Mouse (Mus musculus) neural tube, embryonic 15.5 days (tissue): ENCODE results near the gene Rhbdf2. TPM values are rescaled to one million over a fixed set of nuclear protein-coding genes. Genes with fewer than 3 reads are reported as not detected.

Experiments
- ATAC-seq: fragments of 200-750 bp; cut with Nextera tagmentation; 2 replicates; pipeline ENCODE4 v1.8.0; 2017; ENCODE audit warnings: mild to moderate bottlenecking, moderate TSS enrichment, moderate library complexity; ENCODE audit not compliant: low FRiP score
- H3K27ac ChIP-seq: fragments of 300-500 bp; sonication (generic); replicated peaks from 2 replicates; pipeline ENCODE4 v1.5.1; 2015; ENCODE audit warnings: mild to moderate bottlenecking, inconsistent platforms
- H3K27me3 ChIP-seq: fragments of 300-500 bp; sonication (generic); replicated peaks from 2 replicates; pipeline ENCODE4 v1.6.1; 2015; ENCODE audit warnings: inconsistent platforms
- H3K36me3 ChIP-seq: fragments of 300-500 bp; sonication (generic); 2 replicates; pipeline ENCODE4 v1.6.1; 2015; ENCODE audit warnings: inconsistent platforms
- H3K4me1 ChIP-seq: fragments of 300-500 bp; sonication (generic); 2 replicates; pipeline ENCODE4 v1.6.1; 2015; ENCODE audit warnings: inconsistent platforms
- H3K4me2 ChIP-seq: fragments of 300-500 bp; sonication (generic); 2 replicates; pipeline ENCODE4 v1.6.1; 2015; ENCODE audit warnings: inconsistent platforms, mild to moderate bottlenecking, moderate library complexity
- H3K4me3 ChIP-seq: fragments of 300-500 bp; sonication (generic); replicated peaks from 2 replicates; pipeline ENCODE4 v1.5.1; 2015; ENCODE audit warnings: mild to moderate bottlenecking, inconsistent platforms
- H3K9ac ChIP-seq: fragments of 300-500 bp; sonication (generic); replicated peaks from 2 replicates; pipeline ENCODE4 v1.6.1; 2015; ENCODE audit warnings: mild to moderate bottlenecking, inconsistent platforms
- H3K9me3 ChIP-seq: fragments of 300-500 bp; sonication (generic); replicated peaks from 2 replicates; pipeline ENCODE4 v1.6.1; 2016; ENCODE audit warnings: inconsistent platforms
- WGBS: fragments of 180-500 bp; shearing (Covaris S2); methylation state at CpG from one replicate; pipeline ENCODE4 v1.1.7; 2015; ENCODE audit warnings: mixed read lengths; 5-methylcytosine and 5-hydroxymethylcytosine counted together
- polyA plus RNA-seq: library from polyadenylated mRNA; unstranded; fragments of >200 nt; fragmentation: Nextera tagmentation; extraction: Ambion mirVana; gene quantifications from 2 replicates; pipeline ENCODE4 v1.2.1, GENCODE M21; 2015

The Rhbdf2 gene
- polyA plus RNA-seq, 1 experiment from 2014 or later, result 1.4 TPM

DNA sequence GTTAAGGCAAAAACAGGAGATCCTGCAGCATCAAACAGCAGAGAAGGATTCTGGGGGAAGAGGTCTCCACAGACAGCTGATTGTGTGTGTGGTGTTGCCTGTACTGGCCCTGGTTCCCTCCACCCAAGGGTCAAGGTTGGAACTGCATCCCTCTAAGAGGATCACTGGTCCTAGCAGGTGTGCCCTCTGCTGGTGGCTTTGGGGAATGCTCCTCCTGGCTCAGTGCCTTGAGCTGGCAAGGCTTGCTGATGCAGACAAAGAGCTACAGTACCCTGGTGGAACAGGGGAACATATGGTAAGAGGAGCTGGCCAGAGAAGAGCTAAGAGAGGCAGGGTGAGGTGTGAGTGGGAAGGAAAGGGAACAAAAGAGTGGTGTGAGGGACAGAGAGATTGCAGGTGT is 34.4 kb downstream of the Rhbdf2 start:
- Histone ChIP-seq H3K4me2 (no peak overlapping the region), H3K4me1 (peaks cover 18% of the 10 kb centered on the region), H3K36me3 (no peaks in the 10 kb centered on the region), H3K27me3 (no peaks in the 10 kb centered on the region), H3K4me3 (no peak overlapping the region), H3K27ac (0 out of 2 replicates have a peak overlapping the region, but pooled peaks have one; percentile 45), H3K9me3 (no peaks in the 10 kb centered on the region), H3K9ac (no peak overlapping the region)
- peak; percentile 77 for ATAC-seq

DNA sequence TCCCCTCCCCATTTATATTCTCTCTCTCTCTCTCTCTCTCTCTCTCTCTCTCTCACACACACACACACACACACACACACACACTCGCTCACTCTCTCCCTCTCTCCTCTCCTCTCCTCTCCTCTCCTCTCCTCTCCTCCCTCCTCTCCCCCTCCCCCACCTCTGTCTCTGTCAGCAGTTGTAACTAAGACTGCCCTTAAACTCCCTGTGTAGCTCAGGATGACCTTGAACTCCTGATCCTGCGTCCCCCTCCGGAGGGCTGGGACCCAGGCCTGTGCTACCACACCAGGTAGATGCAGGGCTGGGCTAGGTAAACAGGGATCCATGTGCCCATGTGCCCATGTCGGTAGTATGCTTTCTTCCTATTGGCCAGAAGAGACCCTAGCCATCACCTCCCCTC is 35.2 kb downstream of the Rhbdf2 start:
- Histone ChIP-seq H3K36me3 (no peaks in the 10 kb centered on the region), H3K4me2 (no peak overlapping the region), H3K27me3 (no peaks in the 10 kb centered on the region), H3K9ac (no peak overlapping the region), H3K4me3 (no peak overlapping the region), H3K4me1 (peaks cover 25% of the 10 kb centered on the region), H3K9me3 (no peaks in the 10 kb centered on the region), H3K27ac (no peak overlapping the region)
- no peak for ATAC-seq
- 83% methylated on average over 4 of the region's 4 CpGs for WGBS

DNA sequence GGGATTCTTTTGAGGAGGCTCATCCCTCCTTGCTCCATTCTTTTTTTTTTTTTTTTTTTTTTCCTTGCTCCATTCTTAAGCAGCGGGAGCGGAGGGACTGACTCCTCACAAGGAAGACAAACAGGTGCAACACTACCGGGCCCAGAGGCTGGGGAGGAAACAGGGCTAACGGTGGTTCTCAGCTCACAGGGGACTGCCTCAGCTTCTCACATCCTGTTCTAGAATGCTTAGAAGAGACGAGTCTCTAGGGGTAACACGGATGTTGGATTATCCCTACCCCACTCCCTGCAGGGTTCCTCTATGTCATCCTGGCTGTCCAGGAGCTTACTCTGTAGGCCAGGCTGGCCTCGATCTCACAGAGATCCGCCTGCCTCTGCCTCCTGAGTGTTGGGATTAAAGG is 37.2 kb downstream of the Rhbdf2 start:
- no peak overlapping the region for H3K27ac ChIP-seq

DNA sequence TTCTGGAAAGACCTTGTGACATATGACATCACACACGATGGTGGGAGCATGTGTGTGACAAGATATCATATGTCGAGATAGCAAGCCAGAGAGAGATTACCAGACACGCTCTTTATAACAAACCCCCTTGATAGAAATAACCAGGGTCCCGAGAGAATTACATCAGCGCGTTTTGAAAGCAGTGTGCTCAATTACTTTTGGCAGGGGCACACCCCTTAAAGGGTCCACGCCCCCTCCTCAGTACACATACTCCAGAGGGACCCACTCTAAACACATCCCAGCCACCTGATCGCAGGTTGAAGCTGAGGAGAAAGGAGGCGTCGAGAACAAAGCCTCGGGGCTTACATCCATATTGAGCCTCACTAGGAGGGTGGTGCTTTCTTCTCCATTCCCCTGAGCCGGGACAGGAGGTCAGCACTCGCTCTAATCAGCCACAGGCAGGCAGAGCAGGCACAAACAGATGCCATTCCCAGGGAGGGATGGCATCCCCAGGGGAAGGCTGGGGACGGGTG is 37.7 kb downstream of the Rhbdf2 start:
- ATAC-seq, result no peak
- H3K36me3 ChIP-seq, result no peaks in the 10 kb centered on the region
- peaks cover 26% of the 10 kb centered on the region for H3K4me1 ChIP-seq
- H3K4me3 ChIP-seq, result no peak overlapping the region
- H3K27ac ChIP-seq, result no peak overlapping the region
- H3K27me3 ChIP-seq, result no peaks in the 10 kb centered on the region
- peak overlapping the region; percentile 24 for H3K4me2 ChIP-seq
- 16% methylated on average over 14 of the region's 14 CpGs for WGBS
- H3K9ac ChIP-seq, result no peak overlapping the region
- H3K9me3 ChIP-seq, result no peaks in the 10 kb centered on the region

More for the DNA sequence above, 37.2 kb downstream of the Rhbdf2 start:
- Histone ChIP-seq H3K9ac (no peak overlapping the region), H3K4me2 (peak overlapping the region; percentile 24), H3K27me3 (no peaks in the 10 kb centered on the region), H3K9me3 (no peaks in the 10 kb centered on the region), H3K36me3 (no peaks in the 10 kb centered on the region), H3K4me3 (no peak overlapping the region), H3K4me1 (peaks cover 26% of the 10 kb centered on the region)
- no peak for ATAC-seq
- 60% methylated on average over 8 of the region's 8 CpGs for WGBS

DNA sequence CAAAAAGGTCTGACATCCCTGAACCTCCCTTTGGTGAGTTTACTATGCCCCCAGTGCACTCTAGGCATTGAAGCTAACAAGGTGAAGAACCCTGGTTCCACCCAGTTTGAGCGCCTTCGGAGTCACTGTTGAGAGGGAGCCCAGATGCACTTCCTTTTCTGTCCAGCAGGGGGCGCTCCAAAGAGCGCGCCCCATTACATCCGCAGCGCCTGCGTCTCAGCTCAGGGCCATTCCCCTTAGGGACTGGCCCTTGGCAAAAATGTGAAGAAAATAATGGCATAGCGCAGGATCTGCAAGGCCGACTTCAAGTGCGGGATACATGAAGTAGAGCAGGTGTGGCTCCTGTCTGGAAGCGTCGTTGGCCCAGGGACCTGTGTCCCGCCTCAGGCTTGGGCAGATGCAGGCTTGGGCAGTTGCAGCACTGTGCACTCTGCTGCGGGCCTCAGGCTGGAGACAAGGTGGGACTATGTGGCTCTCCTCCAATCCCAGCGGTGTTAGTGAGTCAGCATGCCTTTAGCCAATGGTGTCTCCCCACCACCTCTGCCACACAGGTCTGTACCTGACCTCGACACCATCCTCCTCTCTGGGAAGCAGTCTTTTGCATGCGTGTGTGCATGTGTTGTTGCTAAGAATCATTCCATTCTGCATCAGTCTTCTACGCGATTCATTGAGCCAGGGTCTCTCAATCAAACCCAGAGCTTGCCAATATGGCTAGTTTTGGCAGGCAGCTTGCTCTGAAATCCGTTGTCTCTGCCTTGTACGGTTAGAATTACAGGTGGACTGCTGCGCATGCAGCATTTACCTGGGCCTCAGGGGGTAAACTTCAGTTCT is 39.8 kb downstream of the Rhbdf2 start:
- 0 out of 2 replicates have a peak overlapping the region, but pooled peaks have one; percentile 13 for H3K27ac ChIP-seq
- H3K36me3 ChIP-seq, result no peaks in the 10 kb centered on the region
- peak overlapping the region; percentile 47 for H3K4me2 ChIP-seq
- ATAC-seq, result peak; percentile 58; the same call in 1 of the 2 replicates
- WGBS, result 19% methylated on average over 23 of the region's 23 CpGs
- no peaks in the 10 kb centered on the region for H3K27me3 ChIP-seq
- no peaks in the 10 kb centered on the region for H3K9me3 ChIP-seq
- peak overlapping the region; percentile 19 for H3K4me3 ChIP-seq
- no peak overlapping the region for H3K9ac ChIP-seq
- H3K4me1 ChIP-seq, result peaks cover 15% of the 10 kb centered on the region

DNA sequence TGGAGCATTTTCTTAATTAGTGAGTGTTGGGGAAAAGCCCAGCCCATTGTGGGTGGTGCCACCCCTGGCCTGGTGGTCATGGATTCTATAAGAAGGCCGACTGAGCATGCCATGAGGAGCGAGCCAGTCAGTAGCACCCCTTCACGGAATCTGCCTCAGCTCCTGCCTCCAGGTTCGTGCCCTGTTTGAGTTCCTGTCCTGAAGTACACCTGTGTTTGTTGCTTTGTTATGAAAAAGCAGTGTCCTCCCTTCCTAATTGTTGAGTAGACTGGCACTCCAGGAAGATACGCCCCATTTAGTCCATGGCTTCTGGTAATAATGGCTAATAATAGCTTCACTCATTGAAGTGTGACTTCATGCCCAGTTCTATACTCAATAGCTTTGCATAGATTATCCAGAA is 40.5 kb downstream of the Rhbdf2 start, which contains the start of gene Aanat:
TSS of gene Aanat (plus strand) at position 123 of the 400 bp plus-strand sequence.
- WGBS, result 62% methylated on average over 5 of the region's 5 CpGs
- Histone ChIP-seq H3K27me3 (no peaks in the 10 kb centered on the region), H3K27ac (0 out of 2 replicates have a peak within 1 kb of the TSS, but pooled peaks have one; percentile 13), H3K9me3 (no peaks in the 10 kb centered on the region), H3K36me3 (no peaks in the 10 kb centered on the region), H3K4me1 (peaks cover 19% of the 10 kb centered on the region), H3K4me2 (peak within 1 kb of the TSS; percentile 47), H3K4me3 (peak within 1 kb of the TSS; percentile 19), H3K9ac (no peak within 1 kb of the TSS)
- ATAC-seq, result no peak

DNA sequence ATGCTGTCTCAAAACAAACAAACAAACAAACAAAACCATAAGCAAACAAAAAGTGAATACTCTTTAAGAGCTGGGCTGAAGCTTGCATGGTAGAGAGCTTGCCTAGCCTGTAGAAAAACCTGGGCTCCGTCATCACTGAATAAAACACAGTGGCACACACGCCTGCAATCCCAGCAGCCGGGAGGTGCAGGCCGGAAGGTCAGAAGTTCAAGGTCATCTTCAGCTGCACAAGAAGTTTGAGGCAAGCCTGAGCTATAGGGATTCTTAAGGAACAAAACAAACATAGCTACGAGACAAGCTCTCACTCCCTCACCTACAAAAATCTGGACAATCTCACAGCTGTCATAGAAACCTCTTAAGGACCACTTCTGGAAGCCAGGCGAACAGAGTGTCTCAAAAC is 41.1 kb downstream of the Rhbdf2 start:
- WGBS, result 87% methylated on average over 6 of the region's 6 CpGs
- Histone ChIP-seq H3K4me2 (no peak overlapping the region), H3K27ac (no peak overlapping the region)

DNA sequence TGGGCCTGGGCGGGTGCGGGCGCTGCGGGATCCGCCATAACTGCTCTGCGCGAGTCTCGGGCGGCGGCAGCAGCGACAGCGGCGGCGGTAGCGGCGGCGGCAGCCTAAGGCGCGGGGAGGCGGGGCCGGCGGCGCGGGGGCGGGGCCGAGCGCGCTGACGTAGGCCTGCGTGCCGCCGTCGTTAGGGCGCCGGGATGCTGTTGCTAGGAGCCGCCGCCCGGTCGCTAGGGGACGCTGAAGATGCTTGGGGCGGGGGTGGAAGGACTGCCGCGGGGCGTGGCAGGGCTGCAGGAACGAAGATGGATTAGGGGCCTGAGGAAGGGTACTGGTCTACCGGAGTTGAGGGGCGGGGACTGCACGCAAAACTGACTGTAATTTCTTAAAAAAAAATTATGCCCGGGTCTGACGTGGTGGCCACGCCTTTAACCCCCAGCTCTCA is 45.4 kb downstream of the Rhbdf2 start, which contains the start of gene Ube2o:
TSS of gene Ube2o (minus strand) at position 72 of the 439 bp plus-strand sequence.
- peak within 1 kb of the TSS; percentile 98 for H3K4me3 ChIP-seq
- peak within 1 kb of the TSS; percentile 91 for H3K27ac ChIP-seq
- H3K9ac ChIP-seq, result peak within 1 kb of the TSS; percentile 95
- H3K9me3 ChIP-seq, result no peaks in the 10 kb centered on the region
- WGBS, result 2% methylated on average over 46 of the region's 51 CpGs
- peaks cover 42% of the 10 kb centered on the region for H3K4me1 ChIP-seq
- H3K36me3 ChIP-seq, result no peaks in the 10 kb centered on the region
- peak within 1 kb of the TSS; percentile 70 for H3K4me2 ChIP-seq
- no peaks in the 10 kb centered on the region for H3K27me3 ChIP-seq
- ATAC-seq, result peak; percentile 92

More for the DNA sequence above, 41.1 kb downstream of the Rhbdf2 start:
- Histone ChIP-seq H3K36me3 (no peaks in the 10 kb centered on the region), H3K4me3 (no peak overlapping the region), H3K9me3 (no peaks in the 10 kb centered on the region), H3K27me3 (no peaks in the 10 kb centered on the region), H3K4me1 (peaks cover 19% of the 10 kb centered on the region), H3K9ac (no peak overlapping the region)
- no peak for ATAC-seq

DNA sequence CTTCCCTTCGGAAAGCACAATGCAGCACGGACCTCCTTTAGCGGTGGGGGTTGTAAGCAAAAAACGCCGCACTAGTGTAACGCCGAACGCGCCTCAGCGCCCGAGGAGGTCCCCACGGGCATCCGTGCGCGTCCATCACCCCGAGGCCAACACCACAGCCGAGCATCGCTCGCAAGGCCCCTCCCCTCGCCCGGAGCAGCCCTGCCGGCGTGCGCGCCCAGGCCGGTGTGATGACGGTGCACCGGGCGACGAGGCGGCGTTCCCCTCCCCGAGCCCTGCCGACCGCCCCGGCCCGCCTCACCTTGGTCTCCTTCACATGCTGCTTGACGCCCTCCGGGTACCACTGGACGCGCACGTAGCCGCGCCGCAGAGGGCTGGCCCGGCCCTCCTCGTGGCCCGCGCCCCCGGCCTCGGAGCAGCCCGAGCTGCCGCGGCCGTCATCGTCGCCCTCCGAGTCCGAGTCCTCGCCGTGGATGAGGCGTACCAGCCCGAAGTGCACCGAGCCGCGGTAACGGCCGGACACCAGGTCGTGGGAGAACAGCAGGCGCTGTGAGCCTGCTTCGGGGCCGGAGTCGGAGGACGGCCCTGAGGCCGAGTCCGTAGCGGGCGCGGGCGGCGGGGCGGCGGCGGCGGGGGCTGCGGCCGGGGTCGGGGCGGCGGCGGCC is 46.0 kb downstream of the Rhbdf2 start:
- H3K4me2 ChIP-seq, result peak overlapping the region; percentile 70
- H3K27me3 ChIP-seq, result no peaks in the 10 kb centered on the region
- H3K4me3 ChIP-seq, result peak overlapping the region; percentile 98
- ATAC-seq, result peak; percentile 80
- H3K4me1 ChIP-seq, result peaks cover 47% of the 10 kb centered on the region
- peak overlapping the region; percentile 91 for H3K27ac ChIP-seq
- H3K36me3 ChIP-seq, result no peaks in the 10 kb centered on the region
- H3K9ac ChIP-seq, result peak overlapping the region; percentile 95
- under 1% methylated on average over 83 of the region's 91 CpGs for WGBS
- H3K9me3 ChIP-seq, result no peaks in the 10 kb centered on the region

DNA sequence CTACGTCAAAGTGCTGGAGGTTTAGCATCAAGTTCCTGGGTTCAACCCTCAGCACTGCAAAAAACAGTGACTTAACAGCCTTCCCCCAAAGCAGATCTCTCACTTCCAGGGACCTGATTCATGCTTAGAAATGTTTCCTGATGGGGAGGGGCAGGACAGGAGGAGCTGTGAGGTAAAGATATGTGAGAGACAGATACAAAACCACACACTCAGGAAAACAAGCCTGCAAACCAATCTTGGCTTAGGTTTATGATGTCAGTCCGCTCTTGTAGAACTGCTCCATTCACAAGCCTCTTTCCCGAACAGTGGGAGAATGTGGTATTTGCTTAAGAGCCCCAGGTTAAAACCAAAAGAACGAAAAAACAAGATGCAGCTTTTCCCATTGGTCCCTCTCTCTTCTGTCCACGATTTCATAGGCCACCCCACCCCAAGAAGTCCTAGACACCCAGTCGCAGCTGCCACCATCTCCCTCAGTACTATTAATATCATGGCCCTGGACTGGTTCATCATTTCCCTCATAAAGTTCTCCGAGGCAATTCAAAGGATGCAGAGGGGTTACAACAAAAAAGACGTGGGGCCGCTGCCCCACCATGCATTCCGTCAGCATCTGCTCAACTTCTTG is 46.7 kb downstream of the Rhbdf2 start:
- no peak; the same call in 1 of the 2 replicates for ATAC-seq
- Histone ChIP-seq H3K4me2 (peak overlapping the region; percentile 70), H3K4me3 (peak overlapping the region; percentile 98), H3K27me3 (no peaks in the 10 kb centered on the region), H3K27ac (peak overlapping the region; percentile 91), H3K9me3 (no peaks in the 10 kb centered on the region), H3K36me3 (no peaks in the 10 kb centered on the region), H3K4me1 (peaks cover 54% of the 10 kb centered on the region), H3K9ac (peak overlapping the region; percentile 95)
- 16% methylated on average over 10 of the region's 10 CpGs for WGBS

DNA sequence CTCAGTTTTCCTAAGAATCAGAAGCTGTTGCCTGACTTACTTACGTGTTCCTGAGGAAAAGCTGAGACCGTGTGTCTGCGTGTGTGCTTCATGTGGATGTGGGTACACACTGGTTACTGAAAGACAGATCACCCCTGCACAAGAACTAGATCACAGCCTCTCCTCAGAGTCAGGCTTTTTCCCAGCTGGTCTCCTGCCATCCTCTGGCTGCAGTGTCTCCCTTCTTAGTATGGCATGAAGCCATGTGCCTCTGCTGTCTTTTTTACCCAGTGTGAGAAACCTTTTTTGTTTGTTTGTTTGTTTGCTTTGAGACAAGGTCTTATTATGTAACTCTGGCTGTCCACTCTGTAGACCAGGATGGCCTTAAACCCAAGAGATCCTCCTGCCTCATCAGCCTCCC is 47.5 kb downstream of the Rhbdf2 start:
- H3K27ac ChIP-seq, result no peak overlapping the region
- no peaks in the 10 kb centered on the region for H3K36me3 ChIP-seq
- ATAC-seq, result no peak
- no peaks in the 10 kb centered on the region for H3K9me3 ChIP-seq
- peak overlapping the region; percentile 98; the same call in 1 of the 2 replicates for H3K4me3 ChIP-seq
- H3K27me3 ChIP-seq, result no peaks in the 10 kb centered on the region
- H3K4me2 ChIP-seq, result peak overlapping the region; percentile 70
- 88% methylated on average over 3 of the region's 3 CpGs for WGBS
- H3K9ac ChIP-seq, result no peak overlapping the region
- H3K4me1 ChIP-seq, result peaks cover 63% of the 10 kb centered on the region
